Mouse (Mus musculus): ENCODE data around the gene Fndc9.

The Fndc9 gene

DNA sequence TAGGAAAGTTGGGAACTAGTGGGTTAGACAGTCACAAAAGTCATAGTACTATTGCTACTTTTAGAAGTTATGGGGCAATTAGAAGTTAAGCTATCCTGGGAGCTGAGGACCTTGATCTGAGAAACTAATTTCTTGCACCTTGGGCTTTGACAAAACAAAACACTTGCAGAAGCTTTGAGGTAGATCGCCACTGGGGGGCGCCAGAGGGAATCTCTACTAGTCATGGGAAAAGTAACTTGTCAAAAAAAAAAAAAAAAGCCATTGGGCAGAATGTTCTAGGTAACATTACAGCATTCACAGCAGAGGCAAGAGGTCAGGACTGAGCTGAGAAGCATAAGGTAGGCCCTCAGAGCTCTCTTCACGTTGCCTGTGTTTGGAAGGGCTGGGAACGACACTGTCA lies 1.6 kb downstream of the Fndc9 start:
- peak; percentile 71 for DNase-seq

DNA sequence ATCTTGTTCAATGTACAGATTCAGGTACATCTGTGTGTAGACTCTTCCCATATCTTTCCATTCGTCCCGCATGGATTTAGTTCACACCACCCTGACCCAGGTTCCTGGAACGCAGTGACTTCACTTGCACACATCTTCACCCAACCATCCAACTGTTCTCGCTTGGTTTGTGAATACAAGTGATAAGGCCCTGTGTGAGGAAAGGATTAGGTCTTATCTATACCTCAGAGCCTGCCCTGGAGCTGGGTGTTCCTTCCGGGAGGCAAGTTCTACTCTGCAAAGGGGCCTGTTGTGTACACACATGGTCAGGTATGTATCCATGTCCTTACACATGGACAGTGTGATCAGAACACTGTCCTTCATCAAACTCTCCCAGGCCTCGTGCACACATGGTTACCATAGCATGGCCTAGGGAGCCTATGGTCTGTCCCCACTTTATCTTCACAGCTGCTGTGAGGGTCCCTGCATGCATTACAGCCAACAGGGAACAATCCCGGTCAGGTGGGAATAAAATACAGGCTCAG lies 5.9 kb downstream of the Fndc9 start:
- DNase-seq: no peak

DNA sequence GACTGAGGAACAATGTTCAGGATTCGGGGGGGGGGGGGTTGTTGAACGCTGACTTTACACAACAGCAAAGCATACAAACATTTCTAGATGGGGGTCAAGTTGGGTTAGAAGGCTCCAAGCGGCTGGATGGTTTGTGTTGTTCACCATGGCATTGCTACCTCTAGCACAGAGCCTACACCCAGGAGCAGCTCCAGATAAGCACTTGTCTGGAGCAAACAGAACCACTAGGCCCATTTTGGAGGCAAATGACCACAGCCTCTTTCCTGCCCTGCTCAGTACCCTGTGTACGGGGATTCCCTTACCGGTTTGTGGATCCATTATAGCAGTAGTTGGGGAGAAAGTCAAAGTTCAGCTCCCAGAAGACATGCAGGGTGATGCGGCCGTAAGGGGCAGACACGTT lies 6.7 kb downstream of the Fndc9 start:
- no peak for DNase-seq

DNA sequence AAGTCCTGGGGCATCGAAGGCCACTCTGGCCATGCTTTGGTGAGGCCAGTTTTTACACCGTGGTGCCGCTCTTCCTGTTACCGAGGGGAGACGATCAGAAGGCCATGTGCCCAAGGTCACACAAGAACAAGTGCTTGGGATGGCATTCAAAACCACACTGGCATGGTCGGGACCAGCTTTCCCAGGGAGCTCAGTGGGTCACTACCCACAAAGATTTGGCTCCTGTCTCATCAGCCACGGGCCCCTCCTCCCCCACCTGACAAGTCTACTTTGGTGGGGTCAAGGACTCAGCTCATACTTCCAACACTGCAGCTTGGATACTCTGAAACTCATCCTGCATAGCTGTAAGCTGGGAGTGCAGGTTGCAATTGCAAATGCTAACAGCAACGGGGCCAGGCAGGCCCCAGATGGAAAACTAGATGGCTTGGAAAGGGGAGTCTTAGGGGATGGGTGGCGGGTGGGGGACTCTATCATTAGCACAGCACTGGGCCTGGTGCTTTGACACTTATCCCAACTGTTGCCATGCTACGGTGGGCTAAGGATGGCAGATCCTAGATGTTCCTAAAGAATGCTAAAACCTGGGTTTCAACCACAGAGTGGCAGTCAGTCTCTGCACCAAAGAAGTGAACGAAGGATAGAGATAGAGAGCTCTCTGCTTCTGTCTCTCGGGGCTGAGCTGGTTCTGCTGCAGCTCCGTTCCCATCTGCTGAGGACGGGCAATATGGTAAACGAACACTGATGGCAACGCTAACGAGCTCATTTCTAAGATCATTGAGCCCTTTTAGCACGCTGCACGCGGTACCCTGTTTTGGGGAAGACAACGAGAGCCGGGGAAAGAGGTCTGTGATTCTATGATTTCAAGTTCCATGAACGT lies 9.6 kb downstream of the Fndc9 start:
- peak; percentile 48 for DNase-seq

DNA sequence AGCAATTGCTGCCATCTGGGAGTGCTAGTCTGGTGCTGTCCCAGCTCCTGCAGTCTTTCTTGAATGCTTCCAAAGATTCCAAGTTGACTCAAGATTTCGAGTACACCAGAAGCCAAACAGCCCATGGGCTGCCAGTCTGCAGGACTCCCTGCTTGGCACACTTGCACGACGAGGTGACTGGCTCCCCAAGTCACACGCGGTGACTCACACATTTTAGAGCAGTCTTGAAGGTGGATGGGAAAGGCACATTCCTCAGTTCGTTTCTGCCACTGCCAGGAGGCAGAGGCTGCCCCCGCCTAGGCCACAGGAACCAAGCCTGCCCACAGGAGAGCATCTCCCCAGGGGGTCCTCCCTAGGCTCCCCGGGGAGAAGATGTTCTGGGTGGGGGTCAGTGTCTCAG lies 10.6 kb downstream of the Fndc9 start:
- peak; percentile 47 for DNase-seq

DNA sequence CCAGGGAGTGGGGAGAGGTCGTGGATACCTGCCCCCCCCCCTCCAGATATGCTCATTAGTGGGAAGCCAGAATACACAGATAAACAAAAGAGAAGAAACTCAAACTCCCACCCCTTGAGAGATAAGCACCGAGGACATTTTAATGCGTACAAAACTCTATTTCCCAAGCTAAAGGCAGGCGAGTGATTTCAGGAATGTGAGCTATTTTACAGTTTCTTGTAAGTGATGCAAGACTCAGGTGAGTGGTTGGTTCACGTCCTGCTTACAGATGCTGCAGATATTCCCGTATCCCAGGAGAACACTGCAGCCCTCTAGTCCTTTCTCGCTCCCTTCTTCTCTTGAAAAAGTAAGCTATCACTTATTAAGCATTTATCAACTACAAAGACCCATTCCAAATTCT lies 11.1 kb downstream of the Fndc9 start:
- no peak for DNase-seq

DNA sequence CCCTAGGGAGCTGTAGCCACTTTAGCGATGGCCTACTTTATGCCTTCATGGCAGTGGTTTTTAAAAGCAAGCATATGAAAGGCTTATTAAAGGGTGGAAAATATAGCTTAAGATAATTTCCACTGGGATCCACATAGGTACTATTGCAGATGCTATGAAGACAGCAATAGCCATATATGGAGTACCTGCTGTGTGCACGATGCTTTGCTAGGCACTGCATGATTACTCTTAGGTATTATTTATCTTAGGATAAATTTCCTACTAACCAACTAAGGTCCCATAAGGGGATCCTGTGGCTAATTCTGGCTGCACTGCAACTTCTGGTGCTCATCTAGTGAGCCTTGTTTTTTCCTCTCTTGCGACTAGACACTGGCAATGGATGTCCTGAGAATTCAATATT lies 13.0 kb downstream of the Fndc9 start:
- no peak for DNase-seq

DNA sequence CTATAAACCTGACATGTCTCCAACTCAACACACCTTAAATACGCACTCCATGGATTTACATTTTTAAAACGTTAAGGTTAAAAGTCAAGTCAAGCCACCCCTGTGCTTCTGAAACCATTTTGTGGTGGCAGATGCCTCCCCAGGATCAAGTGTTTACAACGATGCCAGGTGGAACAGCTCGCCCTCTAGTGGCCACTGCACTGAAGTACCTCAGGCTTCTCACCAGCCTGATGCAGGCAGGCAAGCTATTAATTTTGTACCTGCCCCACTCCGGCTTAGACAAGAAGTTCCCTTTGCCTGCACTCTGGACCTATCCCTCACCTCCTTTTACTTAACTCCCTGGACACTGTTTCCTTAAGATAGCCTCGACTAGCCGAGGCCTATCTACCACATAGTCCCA lies 16.7 kb downstream of the Fndc9 start:
- DNase-seq: peak; percentile 46

DNA sequence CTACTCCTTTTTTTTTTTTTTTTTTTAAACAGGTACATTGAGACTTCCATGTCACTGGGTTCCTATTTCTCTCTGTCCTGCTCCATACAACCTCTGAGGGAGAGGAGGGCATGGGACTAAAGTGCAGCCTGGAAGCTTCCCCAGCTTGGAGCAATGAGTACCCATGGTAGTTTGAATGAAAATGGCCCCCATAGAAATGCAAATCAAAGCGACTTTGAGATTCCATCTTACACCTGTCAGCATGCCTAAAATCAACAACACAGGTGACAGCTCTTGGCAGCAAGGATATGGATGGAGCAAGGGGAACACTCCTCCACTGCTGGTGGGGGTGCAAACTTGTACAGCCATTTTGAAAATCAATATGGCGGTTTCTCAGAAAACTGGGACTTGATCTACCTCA lies 20.0 kb downstream of the Fndc9 start:
- DNase-seq: no peak

DNA sequence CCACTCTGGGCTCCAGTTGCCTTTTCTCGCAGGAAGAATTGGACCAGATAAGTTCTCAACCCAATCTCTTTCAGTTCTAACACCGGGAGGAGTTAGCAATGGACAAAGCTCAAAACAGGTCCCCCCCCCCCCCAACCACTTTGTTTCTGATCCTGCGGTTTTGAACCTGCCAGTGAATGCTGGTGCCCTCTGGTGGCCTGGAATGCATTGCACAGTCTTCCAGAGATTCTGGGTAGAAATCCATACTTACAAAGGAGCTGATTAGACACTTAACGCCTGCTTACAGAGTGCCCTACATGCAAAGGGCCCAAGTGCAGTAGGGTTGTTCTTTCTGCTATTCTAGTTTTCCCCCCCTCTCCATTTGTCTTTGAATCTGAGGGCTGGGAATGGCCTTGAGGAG lies 22.9 kb downstream of the Fndc9 start:
- no peak for DNase-seq

DNA sequence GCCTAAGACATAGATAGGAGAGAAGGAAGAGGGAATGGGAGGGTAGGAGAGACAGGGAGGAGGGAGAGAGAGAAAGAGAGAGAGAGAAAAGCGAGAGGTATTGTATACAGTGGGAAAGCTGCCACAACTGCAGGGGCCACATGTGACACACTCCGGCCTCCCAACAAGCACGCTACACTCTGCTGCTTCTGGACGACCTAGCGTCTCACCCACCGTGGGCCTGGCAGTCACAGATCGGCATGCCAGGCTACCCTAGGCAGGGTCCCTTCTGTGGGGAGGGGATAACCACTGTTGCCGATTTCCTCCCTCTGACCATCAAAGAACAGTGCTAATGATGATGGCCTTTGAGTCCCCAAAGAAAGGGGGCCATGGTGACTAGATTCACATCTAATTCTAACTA lies 23.4 kb downstream of the Fndc9 start:
- no peak for DNase-seq

DNA sequence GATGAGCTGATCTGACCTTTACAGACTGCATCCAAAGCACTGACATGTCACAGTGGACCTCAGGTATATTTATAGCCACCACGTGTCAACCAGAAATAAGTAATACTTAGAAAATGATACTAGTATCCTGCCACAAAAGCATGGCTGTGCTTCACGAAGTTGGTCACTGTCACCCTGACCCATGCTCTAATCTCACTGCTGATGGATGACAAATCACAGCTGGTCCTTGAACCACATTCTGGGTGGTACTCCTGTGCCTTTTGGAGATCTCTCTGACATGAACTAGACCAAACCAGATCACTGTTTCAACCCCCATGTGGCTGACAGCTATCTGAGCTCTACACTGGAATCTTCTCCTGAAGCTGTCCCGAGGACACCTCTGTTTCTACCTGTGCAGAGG lies 27.5 kb downstream of the Fndc9 start:
- no peak for DNase-seq

DNA sequence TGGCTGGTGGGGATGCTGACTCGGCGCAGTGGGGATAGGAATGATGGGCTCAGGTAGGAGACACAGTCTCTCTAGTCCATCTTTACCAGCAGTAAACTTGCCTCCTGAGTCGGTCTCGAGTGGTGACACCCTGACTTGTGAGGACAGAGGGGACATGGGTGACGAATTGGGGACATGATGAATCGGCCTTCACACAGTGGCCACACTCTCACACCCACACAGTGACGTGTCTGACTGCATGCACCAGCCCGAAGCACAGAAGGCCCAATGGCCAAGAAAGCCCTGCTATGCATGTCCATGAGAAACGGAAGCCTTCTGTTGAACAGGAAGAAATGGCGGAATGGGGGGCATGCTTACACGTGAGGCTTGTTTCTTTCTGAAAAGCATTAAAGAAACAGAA lies 28.0 kb downstream of the Fndc9 start:
- no peak for DNase-seq

DNA sequence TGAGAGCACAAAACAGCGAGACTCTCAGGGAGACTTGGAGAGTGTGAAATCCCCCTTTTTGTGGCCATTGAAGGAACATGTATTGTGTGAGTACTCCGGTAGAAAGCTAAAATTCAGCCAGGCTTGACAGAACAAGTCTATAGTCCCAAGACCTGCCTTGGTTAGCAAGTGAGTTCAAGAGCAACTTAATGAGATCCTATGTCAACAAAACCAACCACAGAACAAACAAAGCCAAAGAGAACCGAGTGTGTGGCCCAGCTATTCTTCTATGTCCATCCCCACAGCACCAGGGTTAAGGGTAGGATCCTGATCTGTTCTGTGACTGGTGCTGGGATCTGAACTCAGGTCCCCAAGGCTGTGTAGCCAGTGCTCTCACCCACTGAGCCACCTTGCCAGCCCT lies 29.3 kb downstream of the Fndc9 start:
- DNase-seq: no peak

DNA sequence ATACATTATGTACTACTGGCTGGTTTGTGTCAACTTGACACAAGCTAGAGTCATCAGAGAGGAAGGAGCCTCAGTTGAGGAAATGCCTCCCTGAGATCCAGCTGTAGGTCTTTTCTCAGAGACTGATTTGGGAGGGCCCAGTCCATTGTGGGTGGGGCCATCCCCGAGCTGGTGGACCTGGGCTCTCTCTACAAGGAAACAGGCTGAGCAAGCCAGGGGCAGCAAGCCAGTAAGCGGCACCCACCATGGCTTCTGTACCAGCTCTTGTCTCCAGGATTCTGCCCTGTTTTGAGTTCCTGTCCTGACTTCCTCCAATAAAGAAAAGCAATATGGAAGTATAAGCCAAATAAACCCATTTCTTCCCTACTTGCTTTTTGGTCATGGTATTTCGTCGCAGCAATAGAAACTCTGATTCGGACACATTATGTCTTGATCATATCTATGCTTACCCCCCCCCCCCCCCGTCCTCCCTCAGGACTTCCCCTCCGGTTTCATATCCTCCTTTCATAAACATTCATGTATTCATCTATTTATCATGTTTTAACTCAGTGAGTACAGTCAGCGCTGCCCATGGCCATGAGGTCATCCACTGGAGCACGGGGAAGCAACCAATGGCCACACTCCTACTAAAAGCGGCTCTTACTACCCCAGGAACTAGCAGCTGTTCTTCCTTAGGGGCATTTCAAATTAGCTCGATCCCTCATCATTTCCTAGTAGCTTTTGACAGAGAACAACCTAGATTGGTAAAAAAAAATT lies 29.9 kb downstream of the Fndc9 start:
- DNase-seq: no peak

DNA sequence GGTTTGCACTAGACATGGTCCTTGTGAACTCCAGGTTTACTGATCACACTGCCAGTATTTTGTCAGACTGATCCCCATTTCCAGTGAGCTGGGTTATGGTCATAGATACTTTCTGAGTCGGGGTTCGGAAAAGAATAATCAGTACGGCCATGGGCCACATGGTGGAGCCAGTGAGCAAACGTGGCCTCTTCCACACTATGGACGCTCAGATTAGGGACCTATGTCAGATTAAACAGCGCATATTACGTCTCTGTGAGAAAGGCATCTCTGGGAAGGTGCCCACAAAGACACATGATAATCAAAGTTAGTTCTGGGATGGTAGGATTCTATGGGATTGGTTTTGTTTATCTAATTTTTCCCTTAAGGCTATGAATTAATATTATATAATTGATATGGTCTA lies 33.7 kb downstream of the Fndc9 start:
- peak; percentile 44 for DNase-seq

DNA sequence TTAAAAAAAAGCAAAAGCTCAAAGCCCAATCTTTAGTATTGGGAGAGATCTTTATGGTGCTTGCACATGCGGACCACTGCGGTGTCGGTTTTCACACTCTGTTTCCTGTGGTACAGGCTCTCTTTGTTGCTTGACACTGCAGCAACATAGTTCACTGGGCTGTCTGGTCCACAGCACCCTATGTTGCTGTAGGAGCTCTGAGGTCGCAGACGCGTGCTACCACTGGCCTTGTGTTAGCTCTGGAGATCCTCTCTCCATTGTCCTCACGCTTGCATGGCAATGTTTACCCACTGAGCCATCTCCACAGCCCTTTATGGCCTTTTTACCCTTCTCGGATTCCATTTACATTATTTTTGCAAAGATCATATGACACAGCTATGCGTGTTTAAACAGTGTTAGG lies 34.1 kb downstream of the Fndc9 start:
- no peak for DNase-seq

DNA sequence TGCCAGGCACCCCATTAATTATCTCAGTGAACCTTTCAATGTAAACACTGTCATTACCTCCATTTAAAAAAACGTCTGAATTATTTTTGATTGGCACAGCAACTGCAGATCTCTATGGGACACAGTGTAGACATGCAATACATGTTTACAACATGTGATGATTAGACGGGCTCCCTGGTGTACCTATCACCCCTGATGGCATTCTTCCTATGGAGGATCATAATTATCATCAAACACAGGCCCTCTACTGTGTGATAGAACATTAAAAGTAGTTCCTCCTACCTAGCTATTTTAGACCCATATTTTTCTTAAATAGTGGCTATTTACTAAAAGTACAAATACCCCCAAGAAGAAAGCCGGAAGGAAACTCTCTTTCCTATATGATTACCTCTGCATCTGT lies 34.6 kb downstream of the Fndc9 start:
- no peak for DNase-seq

DNA sequence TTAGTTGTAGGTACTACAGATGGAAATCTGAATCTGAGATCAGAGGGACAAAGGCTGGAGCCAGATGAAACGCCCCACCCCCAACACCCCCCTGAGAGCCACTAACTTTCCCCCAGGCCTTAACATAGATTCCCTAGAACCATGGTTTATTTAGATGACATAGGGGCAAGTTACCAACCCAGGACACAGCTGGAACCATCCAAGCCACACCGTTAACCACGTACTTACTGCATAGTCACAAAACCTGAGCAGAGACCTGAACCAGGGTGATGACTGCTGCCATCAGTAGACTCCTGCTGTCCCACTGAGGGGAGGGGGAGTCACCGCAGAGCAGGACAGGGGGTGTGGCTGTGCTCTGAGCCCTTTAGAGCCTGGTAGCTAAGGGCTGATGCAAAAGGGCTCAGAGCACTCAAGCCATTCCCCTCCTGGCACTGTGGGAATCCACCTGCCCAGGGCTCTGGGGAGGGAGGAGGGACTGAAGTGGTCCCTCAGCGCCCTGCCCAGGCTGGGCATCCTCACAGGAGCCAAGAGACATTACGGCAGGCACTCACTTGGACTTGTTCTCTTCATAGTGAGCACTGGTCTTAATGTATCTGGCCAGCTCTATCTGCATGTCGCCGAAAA lies 36.8 kb downstream of the Fndc9 start:
- no peak for DNase-seq

DNA sequence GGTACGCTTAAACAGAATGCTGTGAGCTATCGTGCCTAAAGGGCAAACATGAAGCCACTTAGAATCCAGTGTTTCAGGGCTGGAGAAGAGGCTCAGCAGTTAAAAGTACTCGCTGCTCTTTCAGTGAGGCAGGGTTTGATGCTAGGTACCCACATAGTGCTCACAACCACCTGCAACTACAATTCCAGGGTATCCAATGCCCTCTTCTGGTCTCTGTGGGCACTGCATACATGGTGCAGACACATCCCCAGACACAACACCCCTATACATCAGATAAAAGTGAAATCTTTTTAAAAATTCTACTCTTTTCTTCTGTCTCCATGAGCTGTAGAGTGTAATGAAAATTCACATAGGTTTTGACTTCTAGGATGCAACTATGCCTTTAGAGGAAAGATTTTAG lies 38.6 kb downstream of the Fndc9 start:
- no peak for DNase-seq

DNA sequence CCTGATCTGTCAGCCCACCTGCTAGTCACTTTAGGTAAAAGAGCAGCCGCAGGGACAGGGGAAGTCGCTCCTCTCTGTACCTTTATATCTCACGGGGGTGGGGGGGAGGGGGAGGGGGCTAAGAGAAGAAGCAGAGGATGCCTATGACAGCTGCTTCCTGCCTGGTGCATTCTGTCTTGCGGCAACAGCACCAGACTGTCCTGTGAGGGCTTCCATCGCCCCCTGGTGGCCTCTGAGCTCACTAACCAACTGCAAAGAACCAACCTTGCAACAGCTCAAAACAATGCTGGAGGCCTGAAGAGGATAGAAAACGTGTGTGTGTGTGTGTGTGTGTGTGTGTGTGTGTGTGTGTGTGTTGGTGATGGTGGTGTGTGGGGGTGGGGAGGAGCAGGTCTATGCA lies 40.0 kb downstream of the Fndc9 start:
- peak; percentile 83 for DNase-seq

DNA sequence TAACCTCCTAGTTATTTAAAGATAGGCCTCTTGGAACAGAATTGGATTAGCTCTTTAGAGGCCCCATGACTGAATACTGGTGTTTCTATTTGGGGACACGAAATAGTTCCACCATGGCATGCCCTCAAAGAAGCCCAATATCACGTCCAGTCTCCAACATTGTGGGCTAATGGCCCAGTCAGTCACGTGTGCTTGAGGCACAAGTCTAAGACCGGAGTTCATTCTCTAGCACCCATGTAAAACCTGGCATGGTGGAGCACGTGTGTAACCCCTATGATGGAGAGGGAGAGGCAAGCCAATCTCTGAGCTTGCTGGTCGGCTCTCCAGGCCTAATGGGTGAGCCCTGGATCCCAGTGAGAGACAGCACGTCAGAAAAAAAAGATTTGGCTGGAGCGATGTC lies 40.8 kb downstream of the Fndc9 start:
- no peak for DNase-seq

DNA sequence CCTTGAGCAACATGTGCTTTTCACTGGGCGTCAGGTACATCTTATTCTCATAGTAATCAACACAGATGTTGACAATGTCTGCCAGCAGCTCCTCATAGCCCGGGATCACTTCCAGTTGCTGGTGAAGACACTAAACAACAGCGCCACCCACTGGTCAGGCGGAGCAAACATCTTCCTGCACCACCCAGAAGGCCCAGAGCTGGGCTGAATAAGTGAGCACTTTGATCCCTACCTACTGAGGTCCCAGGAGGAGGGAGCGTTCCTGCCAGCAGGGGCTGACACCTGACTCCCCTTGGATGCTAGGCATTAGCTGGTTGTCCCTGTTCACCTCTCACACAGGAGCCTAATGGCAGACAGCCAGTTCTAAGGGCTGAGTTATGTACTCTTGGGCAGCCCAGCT lies 41.4 kb downstream of the Fndc9 start:
- DNase-seq: peak; percentile 40

DNA sequence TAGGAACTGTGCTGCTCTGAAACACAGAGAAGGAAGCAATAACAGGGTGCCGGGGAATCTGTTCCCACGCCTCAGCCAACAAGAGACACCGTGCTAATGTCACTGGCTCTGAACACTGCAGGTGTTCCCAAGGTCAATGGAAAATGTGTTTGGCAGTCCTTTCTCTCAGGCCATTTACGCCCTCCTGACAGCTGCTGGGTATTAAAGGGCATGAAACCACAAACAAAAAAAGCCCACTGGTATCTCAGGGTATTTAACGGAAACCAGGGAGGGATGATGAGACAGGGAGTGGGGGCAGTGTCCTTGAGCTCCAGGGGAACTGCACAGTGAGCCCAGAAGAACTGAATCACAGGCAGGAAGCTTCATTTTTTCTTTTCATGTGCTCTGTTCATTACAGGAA lies 42.8 kb downstream of the Fndc9 start:
- no peak for DNase-seq
